In the genomic region with DNA sequence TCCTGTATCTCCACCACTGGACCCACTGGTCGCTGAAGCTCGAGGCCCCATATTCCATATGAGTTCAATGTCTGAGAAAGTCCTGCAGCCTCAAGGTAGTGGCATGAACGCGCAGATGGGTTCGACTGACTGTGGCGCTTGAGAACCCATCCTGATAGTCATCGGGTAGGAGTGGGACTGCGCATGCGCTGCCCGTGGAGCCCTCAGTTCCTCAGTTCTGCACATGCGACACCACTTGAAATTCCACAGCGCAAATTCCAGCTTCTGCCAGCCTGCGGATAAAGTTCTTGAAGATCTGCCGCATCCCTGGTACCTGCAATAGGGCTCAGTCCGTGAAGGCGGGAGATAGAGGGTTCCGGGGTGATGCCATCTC, we compare ENCODE assay signal across 27 mouse cellular contexts. TPM values are rescaled to one million over a fixed set of nuclear protein-coding genes. Genes with fewer than 3 reads are reported as not detected.
DNase-seq lines count a peak whose midpoint lies in the region; ATAC-seq and TF ChIP-seq lines count a peak whose summit lies in the region.
"Had no signal": no experiment of that assay in that cellular context is flagged by ENCODE, and none has a peak within 500 bp of the region (broad histone marks: within the 10 kb centered on the region; RNA-seq: fewer than 3 reads in every experiment).

No protein-coding gene starts in this region.

- no peaks in the 10 kb centered on the region for H3K9me3 ChIP-seq in heart, embryonic 15.5 days (replicated peaks)
- H3K9me3 ChIP-seq in lung, embryonic 16.5 days (ENCODE audit: control insufficient read depth, low read length) = peaks cover 2% of the 10 kb centered on the region; the same call in 1 of the 2 replicates
- H3K9me3 ChIP-seq in E14TG2a.4 (ENCODE audit: low read length) = no peaks in the 10 kb centered on the region
- H3K9me3 ChIP-seq: embryonic facial prominence, embryonic 12.5 days; midbrain, embryonic 12.5 days; neural tube, embryonic 13.5 days had no signal

- peak overlapping the region; percentile 87 for H3K27ac ChIP-seq in heart, embryonic 15.5 days
- H3K27ac ChIP-seq in lung, embryonic 16.5 days (ENCODE audit: low read length) = no peak overlapping the region; the same call in 1 of the 2 replicates
- no peak overlapping the region for H3K27ac ChIP-seq in kidney, adult 2 months (ENCODE audit: insufficient read depth, low read depth, low read length)
- H3K27ac ChIP-seq: embryonic facial prominence, embryonic 12.5 days; hindbrain, embryonic 14.5 days; liver, embryonic 14.5 days; midbrain, embryonic 12.5 days; neural tube, embryonic 13.5 days; stomach, postnatal 0 days had no signal

- H3K9ac ChIP-seq in heart, embryonic 15.5 days = no peak overlapping the region
- no peak overlapping the region for H3K9ac ChIP-seq in lung, embryonic 16.5 days (ENCODE audit: low read length)
- H3K9ac ChIP-seq: embryonic facial prominence, embryonic 12.5 days; hindbrain, embryonic 14.5 days; liver, embryonic 14.5 days; midbrain, embryonic 12.5 days; neural tube, embryonic 13.5 days had no signal

- H3K4me3 ChIP-seq in heart, embryonic 15.5 days = no peak overlapping the region
- no peak overlapping the region for H3K4me3 ChIP-seq in lung, embryonic 16.5 days (ENCODE audit: low read length)
- H3K4me3 ChIP-seq in E14TG2a.4 (replicated peaks; ENCODE audit: low read length) = peak overlapping the region; percentile 74
- no peak overlapping the region for H3K4me3 ChIP-seq in kidney, adult 2 months (ENCODE audit: insufficient read depth, low read depth, low read length)
- H3K4me3 ChIP-seq: embryonic facial prominence, embryonic 12.5 days; midbrain, embryonic 12.5 days; neural tube, embryonic 13.5 days had no signal

- no peak for TF ChIP-seq POLR2A in kidney, adult 2 months (IDR thresholded peaks at IDR 0.05; ENCODE audit: low read depth, low read length)

- ATAC-seq in heart, embryonic 15.5 days (replicated peaks; ENCODE audit: insufficient number of reproducible peaks, insufficient read depth, low FRiP score, low read depth) = peak; percentile 19; the same call in 1 of the 2 replicates
- ATAC-seq in lung, embryonic 16.5 days (ENCODE audit: low read depth) = 0 out of 2 replicates have a peak, but pooled peaks have one; percentile 17
- ATAC-seq: forebrain, embryonic 14.5 days; intestine, postnatal 0 days had no signal

- WGBS in heart, embryonic 15.5 days = 58% methylated on average over 17 of the region's 17 CpGs
- WGBS in lung, embryonic 16.5 days = 51% methylated on average over 17 of the region's 17 CpGs
- WGBS in kidney, adult 2 months = 82% methylated on average over 15 of the region's 17 CpGs

- intact Hi-C loops in heart, postnatal 14 days (cut with DNase I) = no loop called here

- peaks cover 31% of the 10 kb centered on the region for H3K4me1 ChIP-seq in heart, embryonic 15.5 days (replicated peaks)
- H3K4me1 ChIP-seq in lung, embryonic 16.5 days (replicated peaks; ENCODE audit: control insufficient read depth, insufficient read depth, low read length) = no peaks in the 10 kb centered on the region
- H3K4me1 ChIP-seq in E14TG2a.4 (replicated peaks; ENCODE audit: low read depth, low read length) = peaks cover 21% of the 10 kb centered on the region
- H3K4me1 ChIP-seq in kidney, adult 2 months (ENCODE audit: control insufficient read depth, insufficient read depth, low read length) = no peaks in the 10 kb centered on the region
- H3K4me1 ChIP-seq: embryonic facial prominence, embryonic 12.5 days; midbrain, embryonic 12.5 days; neural tube, embryonic 13.5 days had no signal

- no peak overlapping the region for H3K4me2 ChIP-seq in heart, embryonic 15.5 days
- H3K4me2 ChIP-seq in lung, embryonic 16.5 days (ENCODE audit: low read depth, low read length) = no peak overlapping the region
- H3K4me2 ChIP-seq: embryonic facial prominence, embryonic 12.5 days; hindbrain, embryonic 14.5 days; midbrain, embryonic 12.5 days; neural tube, embryonic 13.5 days had no signal

- no peak for TF ChIP-seq CTCF in E14TG2a.4 (conservative IDR thresholded peaks at IDR 0.05; ENCODE audit: low read length)
- TF ChIP-seq CTCF in kidney, adult 2 months (conservative IDR thresholded peaks at IDR 0.05; ENCODE audit: insufficient read depth, insufficient read length, low read depth, low read length) = no peak

- H3K27me3 ChIP-seq in heart, embryonic 15.5 days = no peaks in the 10 kb centered on the region
- H3K27me3 ChIP-seq in lung, embryonic 16.5 days (ENCODE audit: control insufficient read depth, insufficient read depth, low read depth, low read length) = no peaks in the 10 kb centered on the region; the same call in 1 of the 2 replicates
- peaks cover 56% of the 10 kb centered on the region for H3K27me3 ChIP-seq in E14TG2a.4 (ENCODE audit: insufficient read depth, low read length)
- H3K27me3 ChIP-seq in kidney, adult 2 months (replicated peaks; ENCODE audit: control insufficient read depth, insufficient read depth, low read length) = no peaks in the 10 kb centered on the region
- H3K27me3 ChIP-seq: neural tube, embryonic 13.5 days had no signal

- H3K36me3 ChIP-seq in heart, embryonic 15.5 days = no peaks in the 10 kb centered on the region
- H3K36me3 ChIP-seq in lung, embryonic 16.5 days (ENCODE audit: control insufficient read depth, insufficient read depth, low read length) = no peaks in the 10 kb centered on the region
- no peaks in the 10 kb centered on the region for H3K36me3 ChIP-seq in E14TG2a.4 (ENCODE audit: insufficient read depth, low read length)
- no peaks in the 10 kb centered on the region for H3K36me3 ChIP-seq in kidney, adult 2 months (ENCODE audit: control insufficient read depth, insufficient read depth, low read length)
- H3K36me3 ChIP-seq: embryonic facial prominence, embryonic 12.5 days; midbrain, embryonic 12.5 days; neural tube, embryonic 13.5 days had no signal

- DNase-seq in heart, postnatal 14 days = no peak
- no peak for DNase-seq in lung, postnatal 36 days
- peak; percentile 75 for DNase-seq in ES-CJ7 (ENCODE audit: low read depth, low spot score)
- no peak for DNase-seq in cerebellum, postnatal 36 days
- DNase-seq in kidney, adult 2 months = no peak
- DNase-seq: adrenal gland, adult 8-10 months; cerebellum, adult 9-10 months; embryo, embryonic 11 days; gastrocnemius, postnatal 14 days; kidney, postnatal 14 days; liver; lung, postnatal 14 days; right cerebral cortex, postnatal 4 days had no signal

RNA-seq across cellular contexts. Expression of gene Nrtn, which starts 16.6 kb away (rescaled TPM):
- 19.8 and 25.7 TPM in 2 replicates for polyA plus RNA-seq in heart, embryonic 15.5 days (2015; fragmentation: Nextera tagmentation; extraction: Ambion mirVana)
- 10 to 100 TPM; 19.7 to 20.0 TPM for total RNA-seq in heart, postnatal 14 days (2021)
- polyA plus RNA-seq in lung, embryonic 16.5 days (2015; fragmentation: Nextera tagmentation; extraction: Ambion mirVana) = 5.1 and 7.3 TPM in 2 replicates
- 19.2 and 27.1 TPM in 2 replicates for polyA plus RNA-seq in kidney, adult 2 months (2012; rRNA removed)
- total RNA-seq: granulocyte monocyte progenitor cell, adult 5-6 weeks; hematopoietic stem cell, adult 5-6 weeks; megakaryocyte, adult 5-6 weeks had no signal

RNA-seq across cellular contexts. Expression of gene Vmac, which starts 23.0 kb away (rescaled TPM):
- 11.6 and 16.5 TPM in 2 replicates for polyA plus RNA-seq in heart, embryonic 15.5 days (2015; fragmentation: Nextera tagmentation; extraction: Ambion mirVana)
- total RNA-seq in heart, postnatal 14 days (2021) = 1 to 10 TPM; 5.3 to 7.6 TPM
- 15.4 and 18.2 TPM in 2 replicates for polyA plus RNA-seq in lung, embryonic 16.5 days (2015; fragmentation: Nextera tagmentation; extraction: Ambion mirVana)
- polyA plus RNA-seq in kidney, adult 2 months (2012; rRNA removed) = 32.8 and 33.0 TPM in 2 replicates

RNA-seq across cellular contexts. Expression of gene Ndufa11, which starts 23.2 kb away (rescaled TPM):
- 912 and 1,025 TPM in 2 replicates for polyA plus RNA-seq in heart, embryonic 15.5 days (2015; fragmentation: Nextera tagmentation; extraction: Ambion mirVana)
- total RNA-seq in heart, postnatal 14 days (2021) = 100 to 1,000 TPM; 796 to 811 TPM
- 424 and 435 TPM in 2 replicates for polyA plus RNA-seq in lung, embryonic 16.5 days (2015; fragmentation: Nextera tagmentation; extraction: Ambion mirVana)
- polyA plus RNA-seq in kidney, adult 2 months (2012; rRNA removed) = 897 and 907 TPM in 2 replicates

RNA-seq across cellular contexts. Expression of gene Dus3l, which starts 23.8 kb away (rescaled TPM):
- polyA plus RNA-seq in heart, embryonic 15.5 days (2015; fragmentation: Nextera tagmentation; extraction: Ambion mirVana) = 28.3 and 37.6 TPM in 2 replicates
- total RNA-seq in heart, postnatal 14 days (2021) = 10 to 100 TPM; 19.6 to 21.6 TPM
- 40.8 and 43.6 TPM in 2 replicates for polyA plus RNA-seq in lung, embryonic 16.5 days (2015; fragmentation: Nextera tagmentation; extraction: Ambion mirVana)
- 43.6 and 55.2 TPM in 2 replicates for polyA plus RNA-seq in kidney, adult 2 months (2012; rRNA removed)

RNA-seq across cellular contexts. Expression of gene Prr22, which starts 29.3 kb away (rescaled TPM):
- 0.92 and 1.1 TPM in 2 replicates for polyA plus RNA-seq in heart, embryonic 15.5 days (2015; fragmentation: Nextera tagmentation; extraction: Ambion mirVana)
- under 1 TPM; 0.48 to 0.49 TPM for total RNA-seq in heart, postnatal 14 days (2021)
- polyA plus RNA-seq in lung, embryonic 16.5 days (2015; fragmentation: Nextera tagmentation; extraction: Ambion mirVana) = 0.84 and 1.5 TPM in 2 replicates
- polyA plus RNA-seq in kidney, adult 2 months (2012; rRNA removed) = 1.9 and 2.3 TPM in 2 replicates
- total RNA-seq: hematopoietic stem cell, adult 5-6 weeks had no signal
